Comparison of ENCODE assay signal across 8 mouse cellular contexts in genomic region chr1:21218489-21218919, GRCm38 (mm10). TPM values are rescaled to one million over a fixed set of nuclear protein-coding genes. Genes with fewer than 3 reads are reported as not detected.
DNase-seq lines count a peak whose midpoint lies in the region; ATAC-seq lines count a peak whose summit lies in the region.

Tmem14a (plus strand) TSS chr1:21218575.

- no peaks in the 10 kb centered on the region for H3K27me3 ChIP-seq in heart, embryonic 13.5 days (replicated peaks)
- H3K27me3 ChIP-seq in liver, embryonic 12.5 days (replicated peaks) = no peaks in the 10 kb centered on the region
- H3K27me3 ChIP-seq in stomach, embryonic 15.5 days (replicated peaks) = no peaks in the 10 kb centered on the region

- peak within 1 kb of the TSS; percentile 68 for H3K4me3 ChIP-seq in heart, embryonic 13.5 days
- H3K4me3 ChIP-seq in liver, embryonic 12.5 days = peak within 1 kb of the TSS; percentile 66
- H3K4me3 ChIP-seq in stomach, embryonic 15.5 days (replicated peaks) = peak within 1 kb of the TSS; percentile 60

- peak; percentile 84 for ATAC-seq in erythroid progenitor cell, adult 5-6 weeks (replicated peaks; ENCODE audit: low FRiP score, poor library complexity, severe bottlenecking)
- no peak; the same call in 1 of the 2 replicates for ATAC-seq in heart, embryonic 13.5 days (ENCODE audit: extremely low read depth, insufficient number of reproducible peaks, low FRiP score, low TSS enrichment)
- ATAC-seq in liver, embryonic 12.5 days = peak; percentile 88
- ATAC-seq in stomach, embryonic 15.5 days (ENCODE audit: insufficient read depth, low FRiP score, low read depth) = peak; percentile 88

- H3K9me3 ChIP-seq in heart, embryonic 13.5 days = no peaks in the 10 kb centered on the region
- H3K9me3 ChIP-seq in liver, embryonic 12.5 days (replicated peaks) = no peaks in the 10 kb centered on the region
- H3K9me3 ChIP-seq in stomach, embryonic 15.5 days = no peaks in the 10 kb centered on the region

- H3K4me2 ChIP-seq in heart, embryonic 13.5 days = peak within 1 kb of the TSS; percentile 83
- H3K4me2 ChIP-seq in liver, embryonic 12.5 days = peak within 1 kb of the TSS; percentile 77
- H3K4me2 ChIP-seq in stomach, embryonic 15.5 days = peak within 1 kb of the TSS; percentile 64

- H3K4me1 ChIP-seq in heart, embryonic 13.5 days = peaks cover 8% of the 10 kb centered on the region
- H3K4me1 ChIP-seq in liver, embryonic 12.5 days = peaks cover 7% of the 10 kb centered on the region
- H3K4me1 ChIP-seq in stomach, embryonic 15.5 days = no peaks in the 10 kb centered on the region

- under 1% methylated on average over 17 of the region's 17 CpGs for WGBS in heart, embryonic 13.5 days
- WGBS in liver, embryonic 12.5 days (ENCODE audit: insufficient replicate concordance) = under 1% methylated on average over 17 of the region's 17 CpGs
- 1% methylated on average over 17 of the region's 17 CpGs for WGBS in stomach, embryonic 15.5 days

- peak within 1 kb of the TSS; percentile 64 for H3K27ac ChIP-seq in heart, embryonic 13.5 days (replicated peaks)
- peak within 1 kb of the TSS; percentile 67 for H3K27ac ChIP-seq in liver, embryonic 12.5 days
- H3K27ac ChIP-seq in stomach, embryonic 15.5 days = peak within 1 kb of the TSS; percentile 75

- no peaks in the 10 kb centered on the region for H3K36me3 ChIP-seq in heart, embryonic 13.5 days
- H3K36me3 ChIP-seq in liver, embryonic 12.5 days = no peaks in the 10 kb centered on the region
- H3K36me3 ChIP-seq in stomach, embryonic 15.5 days = no peaks in the 10 kb centered on the region

- DNase-seq in CD4-positive helper T cell, adult 2 months (ENCODE audit: low read depth, low spot score) = peak; percentile 91
- peak; percentile 72 for DNase-seq in brain, embryonic 18.5 days (ENCODE audit: low read depth, low spot score)
- peak; percentile 94 for DNase-seq in kidney, postnatal 10 days
- peak; percentile 85 to 89 for DNase-seq in natural killer cell, adult 2 months (ENCODE audit: low spot score in 2 of 2)

- H3K9ac ChIP-seq in heart, embryonic 13.5 days = peak within 1 kb of the TSS; percentile 89
- peak within 1 kb of the TSS; percentile 73 for H3K9ac ChIP-seq in liver, embryonic 12.5 days
- peak within 1 kb of the TSS; percentile 75 for H3K9ac ChIP-seq in stomach, embryonic 15.5 days

RNA-seq across cellular contexts. Expression of gene Tmem14a, which starts in this region (rescaled TPM):
- not detected in 2 replicates for total RNA-seq in erythroid progenitor cell, adult 5-6 weeks (2015; ENCODE audit: low replicate concordance)
- total RNA-seq in erythroid progenitor cell, adult 5-6 weeks (2017; ENCODE audit: low replicate concordance) = not detected in 2 replicates
- 11.8 and 12.3 TPM in 2 replicates for polyA plus RNA-seq in heart, embryonic 13.5 days (2015; fragmentation: Nextera tagmentation; extraction: Ambion mirVana)
- 4.2 and 4.9 TPM in 2 replicates for polyA plus RNA-seq in liver, embryonic 12.5 days (2016; fragmentation: Nextera tagmentation; extraction: Ambion mirVana)
- 12.1 and 16.2 TPM in 2 replicates for polyA plus RNA-seq in stomach, embryonic 15.5 days (2015; fragmentation: Nextera tagmentation; extraction: Ambion mirVana)

Comparison
In these comparisons a context has a peak if more than half of its experiments do, and no peak if none do; other contexts are left out.
1. Peak in ATAC-seq in erythroid progenitor cell, adult 5-6 weeks; RNA of the gene not detected or under 1 TPM.